Mouse (Mus musculus): ENCODE results near the gene Hbs1l. TPM values are rescaled to one million over a fixed set of nuclear protein-coding genes. Genes with fewer than 3 reads are reported as not detected.

Gene Hbs1l
- 123 and 127 TPM in 2 replicates for polyA plus RNA-seq (2015; fragmentation: Nextera tagmentation; extraction: Ambion mirVana)

DNA sequence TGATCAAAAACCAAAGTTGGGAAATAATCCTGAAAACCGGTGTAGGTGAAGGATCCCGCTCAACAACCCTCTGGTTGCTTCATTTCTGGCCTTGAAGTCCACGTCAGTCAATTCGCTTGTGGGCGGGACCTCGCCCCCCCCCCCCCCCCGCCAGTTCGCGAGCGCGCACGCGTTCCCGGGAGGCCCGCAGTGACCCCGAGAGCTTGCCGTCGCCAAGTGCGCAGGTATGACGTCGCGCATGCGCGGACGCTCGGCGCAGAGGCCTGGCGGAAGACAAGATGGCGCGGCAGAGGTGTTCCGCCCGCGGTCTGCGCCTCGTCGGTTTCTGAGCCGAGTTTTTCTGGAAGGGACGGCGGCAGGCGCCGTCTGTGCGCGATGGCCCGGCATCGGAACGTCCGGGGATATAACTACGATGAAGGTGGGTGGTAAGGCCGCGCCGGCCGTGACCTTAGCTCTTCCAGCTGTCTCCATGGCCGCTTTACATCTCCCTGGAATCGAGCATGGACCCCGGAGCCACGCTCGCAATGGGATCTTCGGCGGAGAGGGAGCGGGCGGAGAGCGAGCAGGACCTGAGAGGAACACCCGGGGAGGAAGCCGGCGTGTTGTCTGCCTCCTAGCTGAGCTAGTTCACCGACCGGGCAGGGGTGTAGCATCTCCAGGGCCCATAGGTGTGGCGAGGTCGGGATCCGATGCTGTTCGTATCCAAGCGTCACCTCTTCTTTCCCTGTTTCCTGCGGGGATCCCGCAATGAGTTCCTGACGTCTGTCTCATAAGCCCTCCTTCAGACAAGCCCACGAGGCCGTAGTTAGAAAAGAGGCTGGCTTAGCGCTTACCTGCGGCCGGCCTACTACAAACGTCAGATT is at the start of gene Hbs1l:
Hbs1l (plus strand) TSS at position 221 of the 863 bp plus-strand sequence.
- no peaks in the 10 kb centered on the region for H3K9me3 ChIP-seq (ENCODE audit: control insufficient read depth, low read length)
- peak within 1 kb of the TSS; percentile 64 for H3K4me3 ChIP-seq (replicated peaks; ENCODE audit: low read length)
- no peaks in the 10 kb centered on the region for H3K27me3 ChIP-seq (replicated peaks; ENCODE audit: control insufficient read depth, insufficient read depth, low read length)
- H3K36me3 ChIP-seq (ENCODE audit: control insufficient read depth, insufficient read depth) = 0 out of 2 replicates have a peak, but pooled peaks cover 6% of the 10 kb centered on the region
- H3K9ac ChIP-seq (replicated peaks; ENCODE audit: low read depth, low read length) = peak within 1 kb of the TSS; percentile 72
- ATAC-seq = peak; percentile 98
- peak within 1 kb of the TSS; percentile 76 for H3K4me2 ChIP-seq (ENCODE audit: low read length)
- H3K4me1 ChIP-seq (replicated peaks; ENCODE audit: control insufficient read depth, insufficient read depth, low read length) = peaks cover 13% of the 10 kb centered on the region
- peak within 1 kb of the TSS; percentile 54 for H3K27ac ChIP-seq (ENCODE audit: low read length)
- under 1% methylated on average over 71 of the region's 81 CpGs for WGBS

- Histone ChIP-seq H3K27ac (ENCODE audit: low read length) (no peak overlapping the region), H3K9ac (replicated peaks; ENCODE audit: low read depth, low read length) (no peak overlapping the region), H3K4me2 (ENCODE audit: low read length) (no peak overlapping the region), H3K4me1 (replicated peaks; ENCODE audit: control insufficient read depth, insufficient read depth, low read length) (no peaks in the 10 kb centered on the region), H3K36me3 (ENCODE audit: control insufficient read depth, insufficient read depth) (no peaks in the 10 kb centered on the region), H3K9me3 (ENCODE audit: control insufficient read depth, low read length) (no peaks in the 10 kb centered on the region), H3K27me3 (replicated peaks; ENCODE audit: control insufficient read depth, insufficient read depth, low read length) (no peaks in the 10 kb centered on the region), H3K4me3 (replicated peaks; ENCODE audit: low read length) (no peak overlapping the region)
- ATAC-seq = no peak
- WGBS = 73% methylated on average over 4 of the region's 4 CpGs
Measured at GRCm38 (mm10) chr10:21248556-21248955, 47.2 kb upstream of the Hbs1l start.

GRCm38 (mm10) chr10:21251881-21252534 is 43.8 kb upstream of the Hbs1l start:
- Histone ChIP-seq H3K9me3 (ENCODE audit: control insufficient read depth, low read length) (no peaks in the 10 kb centered on the region), H3K4me2 (ENCODE audit: low read length) (no peak overlapping the region), H3K4me3 (replicated peaks; ENCODE audit: low read length) (no peak overlapping the region), H3K27me3 (replicated peaks; ENCODE audit: control insufficient read depth, insufficient read depth, low read length) (no peaks in the 10 kb centered on the region), H3K36me3 (ENCODE audit: control insufficient read depth, insufficient read depth) (no peaks in the 10 kb centered on the region), H3K9ac (replicated peaks; ENCODE audit: low read depth, low read length) (no peak overlapping the region), H3K27ac (ENCODE audit: low read length) (no peak overlapping the region), H3K4me1 (replicated peaks; ENCODE audit: control insufficient read depth, insufficient read depth, low read length) (no peaks in the 10 kb centered on the region)
- 56% methylated on average over 15 of the region's 15 CpGs for WGBS
- ATAC-seq = no peak

- Histone ChIP-seq H3K27ac (ENCODE audit: low read length) (no peak overlapping the region), H3K4me3 (replicated peaks; ENCODE audit: low read length) (no peak overlapping the region), H3K4me1 (replicated peaks; ENCODE audit: control insufficient read depth, insufficient read depth, low read length) (no peaks in the 10 kb centered on the region), H3K9me3 (ENCODE audit: control insufficient read depth, low read length) (no peaks in the 10 kb centered on the region), H3K9ac (replicated peaks; ENCODE audit: low read depth, low read length) (no peak overlapping the region), H3K27me3 (replicated peaks; ENCODE audit: control insufficient read depth, insufficient read depth, low read length) (no peaks in the 10 kb centered on the region), H3K36me3 (ENCODE audit: control insufficient read depth, insufficient read depth) (no peaks in the 10 kb centered on the region), H3K4me2 (ENCODE audit: low read length) (no peak overlapping the region)
- 91% methylated on average over 4 of the region's 4 CpGs for WGBS
- ATAC-seq = no peak
Measured at GRCm38 (mm10) chr10:21252800-21253199, 43.0 kb upstream of the Hbs1l start.

- Histone ChIP-seq H3K27me3 (replicated peaks; ENCODE audit: control insufficient read depth, insufficient read depth, low read length) (no peaks in the 10 kb centered on the region), H3K36me3 (ENCODE audit: control insufficient read depth, insufficient read depth) (no peaks in the 10 kb centered on the region), H3K4me1 (replicated peaks; ENCODE audit: control insufficient read depth, insufficient read depth, low read length) (no peaks in the 10 kb centered on the region), H3K27ac (ENCODE audit: low read length) (no peak overlapping the region), H3K4me2 (ENCODE audit: low read length) (no peak overlapping the region), H3K9ac (replicated peaks; ENCODE audit: low read depth, low read length) (no peak overlapping the region), H3K9me3 (ENCODE audit: control insufficient read depth, low read length) (no peaks in the 10 kb centered on the region), H3K4me3 (replicated peaks; ENCODE audit: low read length) (no peak overlapping the region)
- no peak for ATAC-seq
- WGBS = 87% methylated on average over 12 of the region's 12 CpGs
Measured at GRCm38 (mm10) chr10:21254266-21255140, 41.3 kb upstream of the Hbs1l start.

- 78% methylated on average over 5 of the region's 5 CpGs for WGBS
- no peak overlapping the region for H3K4me2 ChIP-seq (ENCODE audit: low read length)
- H3K27me3 ChIP-seq (replicated peaks; ENCODE audit: control insufficient read depth, insufficient read depth, low read length) = no peaks in the 10 kb centered on the region
- no peak overlapping the region for H3K4me3 ChIP-seq (replicated peaks; ENCODE audit: low read length)
- H3K9ac ChIP-seq (replicated peaks; ENCODE audit: low read depth, low read length) = no peak overlapping the region
- no peaks in the 10 kb centered on the region for H3K36me3 ChIP-seq (ENCODE audit: control insufficient read depth, insufficient read depth)
- no peaks in the 10 kb centered on the region for H3K4me1 ChIP-seq (replicated peaks; ENCODE audit: control insufficient read depth, insufficient read depth, low read length)
- no peak overlapping the region for H3K27ac ChIP-seq (ENCODE audit: low read length)
- ATAC-seq = no peak
- no peaks in the 10 kb centered on the region for H3K9me3 ChIP-seq (ENCODE audit: control insufficient read depth, low read length)
Measured at GRCm38 (mm10) chr10:21257244-21257643, 38.5 kb upstream of the Hbs1l start.

DNA sequence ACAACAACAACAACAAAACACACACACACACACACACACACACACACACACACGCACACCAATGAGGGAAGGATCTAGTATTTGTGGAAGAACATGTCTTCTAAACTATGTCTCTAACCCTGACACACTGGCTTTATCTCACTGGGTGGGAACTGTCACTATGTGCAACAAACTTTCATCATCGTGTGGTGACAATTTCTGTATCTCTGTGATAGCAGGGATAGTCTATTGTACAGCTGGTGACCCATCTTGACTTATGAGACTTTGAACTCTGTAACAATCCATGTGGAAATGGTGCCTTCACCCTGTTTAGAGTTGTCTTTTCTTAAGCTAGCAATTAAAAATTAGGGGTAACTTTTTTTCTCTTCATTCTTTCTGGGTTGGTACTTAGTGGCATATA is 36.1 kb upstream of the Hbs1l start:
- no peak overlapping the region for H3K4me2 ChIP-seq (ENCODE audit: low read length)
- H3K9me3 ChIP-seq (ENCODE audit: control insufficient read depth, low read length) = no peaks in the 10 kb centered on the region
- ATAC-seq = no peak
- no peaks in the 10 kb centered on the region for H3K4me1 ChIP-seq (replicated peaks; ENCODE audit: control insufficient read depth, insufficient read depth, low read length)
- H3K9ac ChIP-seq (replicated peaks; ENCODE audit: low read depth, low read length) = no peak overlapping the region
- H3K4me3 ChIP-seq (replicated peaks; ENCODE audit: low read length) = no peak overlapping the region
- no peaks in the 10 kb centered on the region for H3K36me3 ChIP-seq (ENCODE audit: control insufficient read depth, insufficient read depth)
- H3K27ac ChIP-seq (ENCODE audit: low read length) = no peak overlapping the region
- WGBS = 72% methylated on average over 2 of the region's 2 CpGs
- no peaks in the 10 kb centered on the region for H3K27me3 ChIP-seq (replicated peaks; ENCODE audit: control insufficient read depth, insufficient read depth, low read length)

DNA sequence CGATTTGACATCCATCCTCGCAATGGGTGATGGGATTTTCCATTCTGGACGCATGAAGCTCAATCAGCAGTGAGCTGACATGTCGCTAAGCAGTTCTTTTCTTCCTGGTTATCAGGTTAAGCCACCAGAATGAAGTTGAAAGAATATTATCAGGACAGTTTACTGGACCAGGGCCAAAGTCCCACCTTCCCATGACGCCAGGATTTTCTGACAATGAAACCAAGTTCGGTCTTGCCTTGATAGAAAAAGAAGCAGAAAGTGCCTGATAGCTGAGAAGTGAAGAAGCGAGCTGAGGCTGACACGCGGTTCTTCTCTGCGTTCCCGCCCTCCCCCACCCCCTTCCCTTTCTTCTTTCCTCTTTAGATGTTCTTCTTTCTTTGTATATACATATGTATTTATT is 30.6 kb upstream of the Hbs1l start:
- no peaks in the 10 kb centered on the region for H3K9me3 ChIP-seq (ENCODE audit: control insufficient read depth, low read length)
- WGBS = 72% methylated on average over 11 of the region's 11 CpGs
- no peak overlapping the region for H3K27ac ChIP-seq (ENCODE audit: low read length)
- H3K4me1 ChIP-seq (replicated peaks; ENCODE audit: control insufficient read depth, insufficient read depth, low read length) = no peaks in the 10 kb centered on the region
- no peak overlapping the region for H3K4me2 ChIP-seq (ENCODE audit: low read length)
- ATAC-seq = no peak
- H3K36me3 ChIP-seq (ENCODE audit: control insufficient read depth, insufficient read depth) = no peaks in the 10 kb centered on the region
- H3K27me3 ChIP-seq (replicated peaks; ENCODE audit: control insufficient read depth, insufficient read depth, low read length) = no peaks in the 10 kb centered on the region
- no peak overlapping the region for H3K4me3 ChIP-seq (replicated peaks; ENCODE audit: low read length)
- no peak overlapping the region for H3K9ac ChIP-seq (replicated peaks; ENCODE audit: low read depth, low read length)

DNA sequence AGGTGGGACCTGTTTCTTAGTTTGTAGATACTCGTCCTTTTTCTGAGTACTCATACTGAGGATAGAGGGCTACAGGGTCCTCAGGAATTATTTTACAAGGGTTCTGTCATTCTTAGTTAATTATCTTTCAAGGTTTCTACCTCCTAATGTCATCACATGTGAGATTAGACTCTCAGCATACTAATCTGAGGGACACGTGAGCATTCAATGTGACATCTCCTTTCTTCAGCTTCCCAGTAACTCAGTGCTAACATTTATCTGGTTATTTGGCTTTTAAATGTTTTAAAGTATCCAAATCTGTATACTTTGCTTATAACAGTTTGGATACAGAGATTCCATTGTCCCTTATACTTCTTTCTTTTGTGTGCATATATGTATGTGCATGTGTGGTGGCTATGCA is 28.3 kb upstream of the Hbs1l start:
- Histone ChIP-seq H3K27me3 (replicated peaks; ENCODE audit: control insufficient read depth, insufficient read depth, low read length) (no peaks in the 10 kb centered on the region), H3K4me1 (replicated peaks; ENCODE audit: control insufficient read depth, insufficient read depth, low read length) (no peaks in the 10 kb centered on the region), H3K4me2 (ENCODE audit: low read length) (no peak overlapping the region), H3K36me3 (ENCODE audit: control insufficient read depth, insufficient read depth) (no peaks in the 10 kb centered on the region), H3K9me3 (ENCODE audit: control insufficient read depth, low read length) (no peaks in the 10 kb centered on the region), H3K4me3 (replicated peaks; ENCODE audit: low read length) (no peak overlapping the region), H3K9ac (replicated peaks; ENCODE audit: low read depth, low read length) (no peak overlapping the region), H3K27ac (ENCODE audit: low read length) (no peak overlapping the region)
- WGBS = 79% methylated on average over 2 of the region's 2 CpGs
- no peak for ATAC-seq
